Mouse (Mus musculus): ENCODE measurements around the gene Tnfrsf22. TPM values are rescaled to one million over a fixed set of nuclear protein-coding genes. Genes with fewer than 3 reads are reported as not detected.

The Tnfrsf22 gene
- polyA plus RNA-seq, 1 experiment from 2014 or later = 13.8 TPM

Other genes with a start within 250 kb of the Tnfrsf22 start
- gene Cdkn1c, start 188.6 kb downstream of the Tnfrsf22 start, polyA plus RNA-seq (2014; fragmentation: Nextera tagmentation; extraction: Ambion mirVana) = 1,044 and 1,081 TPM in 2 replicates
- gene Slc22a18, start 175.9 kb downstream of the Tnfrsf22 start, polyA plus RNA-seq (2014; fragmentation: Nextera tagmentation; extraction: Ambion mirVana) = 0.96 and 0.97 TPM in 2 replicates
- gene Phlda2, start 146.5 kb downstream of the Tnfrsf22 start, polyA plus RNA-seq (2014; fragmentation: Nextera tagmentation; extraction: Ambion mirVana) = 7.5 and 9.6 TPM in 2 replicates
- 194 and 196 TPM in 2 replicates for gene Nap1l4, start 100.6 kb downstream of the Tnfrsf22 start, polyA plus RNA-seq (2014; fragmentation: Nextera tagmentation; extraction: Ambion mirVana)
- 62.2 and 65.7 TPM in 2 replicates for gene Cars, start 49.6 kb downstream of the Tnfrsf22 start, polyA plus RNA-seq (2014; fragmentation: Nextera tagmentation; extraction: Ambion mirVana)
- 0.05 TPM in 1 of 2 replicates, not detected in the other for gene Tnfrsf26, start 20.9 kb downstream of the Tnfrsf22 start, polyA plus RNA-seq (2014; fragmentation: Nextera tagmentation; extraction: Ambion mirVana)
- gene Tnfrsf23, start 36.2 kb upstream of the Tnfrsf22 start, polyA plus RNA-seq (2014; fragmentation: Nextera tagmentation; extraction: Ambion mirVana) = 0.09 and 0.58 TPM in 2 replicates
- gene Osbpl5, start 107.3 kb upstream of the Tnfrsf22 start, polyA plus RNA-seq (2014; fragmentation: Nextera tagmentation; extraction: Ambion mirVana) = 17.2 and 17.9 TPM in 2 replicates
- not detected in 2 replicates for gene Mrgprg, start 117.3 kb upstream of the Tnfrsf22 start, polyA plus RNA-seq (2014; fragmentation: Nextera tagmentation; extraction: Ambion mirVana)
- gene Mrgpre, start 134.8 kb upstream of the Tnfrsf22 start, polyA plus RNA-seq (2014; fragmentation: Nextera tagmentation; extraction: Ambion mirVana) = 2.0 and 2.2 TPM in 2 replicates
- gene Nadsyn1, start 173.2 kb upstream of the Tnfrsf22 start, polyA plus RNA-seq (2014; fragmentation: Nextera tagmentation; extraction: Ambion mirVana) = 7.8 and 8.4 TPM in 2 replicates
- gene Dhcr7, start 173.5 kb upstream of the Tnfrsf22 start, polyA plus RNA-seq (2014; fragmentation: Nextera tagmentation; extraction: Ambion mirVana) = 56.0 and 60.6 TPM in 2 replicates
- not detected in 2 replicates for gene Gm498, start 217.2 kb upstream of the Tnfrsf22 start, polyA plus RNA-seq (2014; fragmentation: Nextera tagmentation; extraction: Ambion mirVana)

Data from limb, embryonic 11.5 days (tissue).